Mouse (Mus musculus) liver, postnatal 0 days (tissue): Measurements from ENCODE around the gene Lhx3.

Experiments used
- CTCF ChIP-seq: sonication (generic); IDR thresholded peaks from 2 replicates; pipeline ENCODE4 v1.5.1; 2016; ENCODE audit warnings: antibody characterized with exemption, low read depth
- EP300 ChIP-seq: IDR thresholded peaks from 2 replicates; pipeline ENCODE4 v1.6.1; 2016; ENCODE audit warnings: antibody characterized with exemption, low read depth, mild to moderate bottlenecking

DNA sequence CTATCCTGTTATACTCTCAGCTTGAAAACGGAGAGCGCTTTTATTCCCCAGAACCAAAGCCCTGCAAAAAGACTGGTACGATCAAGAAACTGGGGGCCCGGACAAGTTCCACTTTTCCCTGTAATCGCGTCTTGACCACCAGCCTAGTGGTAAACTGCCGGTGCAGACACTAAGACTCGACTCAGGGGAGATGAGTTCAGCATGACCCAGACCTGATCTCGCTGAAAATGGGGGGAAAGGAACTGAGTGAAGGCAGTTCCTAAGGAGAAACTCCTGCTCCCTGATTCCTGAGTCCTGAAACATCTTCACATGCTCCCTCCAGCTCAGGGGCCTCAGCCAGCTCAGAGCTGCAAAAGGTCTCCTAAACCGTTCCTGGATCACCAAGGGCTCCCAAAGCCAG is 2.3 kb downstream of the Lhx3 start:
- TF ChIP-seq CTCF (no peak), EP300 (no peak)
